In genomic region chr14:84443761-84444160, GRCm38 (mm10) we compare ENCODE assay signal across 8 mouse cellular contexts. TPM values are rescaled to one million over a fixed set of nuclear protein-coding genes. Genes with fewer than 3 reads are reported as not detected.
A peak's percentile ranks its signal among the peaks of the same experiment; 100 is the strongest.
DNase-seq lines count a peak whose midpoint lies in the region; ATAC-seq and TF ChIP-seq lines count a peak whose summit lies in the region.

No protein-coding gene starts in this region.

- H3K4me1 ChIP-seq in heart, postnatal 0 days (ENCODE audit: control insufficient read depth, insufficient read depth) = peaks cover 15% of the 10 kb centered on the region; the same call in 1 of the 2 replicates
- H3K4me1 ChIP-seq in bone marrow macrophage, adult 2 months (ENCODE audit: control insufficient read depth, insufficient read depth, low read length) = no peaks in the 10 kb centered on the region
- H3K4me1 ChIP-seq in hindbrain, embryonic 14.5 days (replicated peaks; ENCODE audit: control insufficient read depth, insufficient read depth, low read length) = 0 out of 2 replicates have a peak, but pooled peaks cover 4% of the 10 kb centered on the region
- peaks cover 7% of the 10 kb centered on the region; the same call in 1 of the 2 replicates for H3K4me1 ChIP-seq in midbrain, embryonic 11.5 days (ENCODE audit: control insufficient read depth, insufficient read depth, low read length)

- TF ChIP-seq POLR2A in bone marrow macrophage, adult 2 months (IDR thresholded peaks at IDR 0.05; ENCODE audit: borderline replicate concordance, low read depth, low read length) = no peak

- no peak for TF ChIP-seq EP300 in heart, postnatal 0 days (IDR thresholded peaks at IDR 0.05; ENCODE audit: low read depth)

- peak overlapping the region; percentile 79 for H3K4me2 ChIP-seq in heart, postnatal 0 days (ENCODE audit: low read depth, low read length)
- peak overlapping the region; percentile 83 for H3K4me2 ChIP-seq in hindbrain, embryonic 14.5 days (replicated peaks)
- peak overlapping the region; percentile 88 for H3K4me2 ChIP-seq in midbrain, embryonic 11.5 days

- under 1% methylated on average over 13 of the region's 13 CpGs for WGBS in heart, postnatal 0 days
- WGBS in hindbrain, embryonic 14.5 days = under 1% methylated on average over 13 of the region's 13 CpGs
- 0% methylated on average over 13 of the region's 13 CpGs for WGBS in midbrain, embryonic 11.5 days

- ATAC-seq in heart, postnatal 0 days (ENCODE audit: insufficient read depth, low read depth) = no peak
- no peak for ATAC-seq in hindbrain, embryonic 14.5 days (ENCODE audit: low FRiP score)
- ATAC-seq in midbrain, embryonic 11.5 days (ENCODE audit: low FRiP score) = no peak
- no peak for ATAC-seq in frontal cortex, adult (ENCODE audit: low TSS enrichment)

- no peak for DNase-seq in heart, postnatal 0 days (ENCODE audit: low spot score)
- DNase-seq in heart, adult 18-20 months = no peak
- no peak for DNase-seq in hindbrain, embryonic 14.5 days (ENCODE audit: low spot score)
- no peak for DNase-seq in midbrain, embryonic 11.5 days (ENCODE audit: low spot score, missing footprints)
- DNase-seq in cerebellum, postnatal 36 days = no peak
- no peak for DNase-seq in adrenal gland, adult (ENCODE audit: inconsistent age in 2 of 2, low spot score in 1 of 2)

- no peaks in the 10 kb centered on the region for H3K36me3 ChIP-seq in heart, postnatal 0 days (replicated peaks; ENCODE audit: control insufficient read depth, insufficient read depth, low read length)
- no peaks in the 10 kb centered on the region for H3K36me3 ChIP-seq in hindbrain, embryonic 14.5 days (replicated peaks; ENCODE audit: control insufficient read depth, insufficient read depth)
- H3K36me3 ChIP-seq in midbrain, embryonic 11.5 days (ENCODE audit: control insufficient read depth, insufficient read depth, low read length) = no peaks in the 10 kb centered on the region

- peak overlapping the region; percentile 20; the same call in 1 of the 2 replicates for H3K27ac ChIP-seq in heart, postnatal 0 days (ENCODE audit: low read depth)
- H3K27ac ChIP-seq in bone marrow macrophage, adult 2 months (ENCODE audit: insufficient read depth, low read depth, low read length) = no peak overlapping the region
- H3K27ac ChIP-seq in hindbrain, embryonic 14.5 days = peak overlapping the region; percentile 72
- no peak overlapping the region for H3K27ac ChIP-seq in midbrain, embryonic 11.5 days (ENCODE audit: low read depth, low read length)

- peaks cover 37% of the 10 kb centered on the region for H3K27me3 ChIP-seq in heart, postnatal 0 days (ENCODE audit: control insufficient read depth, insufficient read depth, low read length)
- peaks cover 6% of the 10 kb centered on the region; the same call in 1 of the 2 replicates for H3K27me3 ChIP-seq in hindbrain, embryonic 14.5 days (ENCODE audit: control insufficient read depth, insufficient read depth, low read length)
- peaks cover 26% of the 10 kb centered on the region for H3K27me3 ChIP-seq in midbrain, embryonic 11.5 days (ENCODE audit: control insufficient read depth, insufficient read depth, low read length)

- peak overlapping the region; percentile 58 for H3K4me3 ChIP-seq in heart, postnatal 0 days (ENCODE audit: low read depth, low read length)
- peak overlapping the region; percentile 53 for H3K4me3 ChIP-seq in bone marrow macrophage, adult 2 months (ENCODE audit: insufficient read depth, low read length)
- peak overlapping the region; percentile 63 for H3K4me3 ChIP-seq in hindbrain, embryonic 14.5 days (replicated peaks; ENCODE audit: low read length)
- peak overlapping the region; percentile 53 for H3K4me3 ChIP-seq in midbrain, embryonic 11.5 days (ENCODE audit: low read depth, low read length)

- no peak for TF ChIP-seq CTCF in heart, postnatal 0 days (IDR thresholded peaks at IDR 0.05; ENCODE audit: low read depth)
- no peak for TF ChIP-seq CTCF in bone marrow macrophage, adult 2 months (IDR thresholded peaks at IDR 0.05; ENCODE audit: low read depth, low read length)

- peak overlapping the region; percentile 43 for H3K9ac ChIP-seq in heart, postnatal 0 days (replicated peaks; ENCODE audit: low read depth, low read length)
- peak overlapping the region; percentile 67 for H3K9ac ChIP-seq in hindbrain, embryonic 14.5 days
- H3K9ac ChIP-seq in midbrain, embryonic 11.5 days (ENCODE audit: low read length) = peak overlapping the region; percentile 44; the same call in 1 of the 2 replicates

- H3K9me3 ChIP-seq in heart, postnatal 0 days (replicated peaks; ENCODE audit: control insufficient read depth, low read length) = no peaks in the 10 kb centered on the region
- no peaks in the 10 kb centered on the region for H3K9me3 ChIP-seq in hindbrain, embryonic 14.5 days (ENCODE audit: control insufficient read depth, low read length)
- no peaks in the 10 kb centered on the region for H3K9me3 ChIP-seq in midbrain, embryonic 11.5 days (ENCODE audit: control insufficient read depth, low read length)

RNA-seq across cellular contexts. Expression of gene Pcdh17, which starts 0.4 kb away (rescaled TPM):
- total RNA-seq in heart, postnatal 0 days (2014; rRNA removed; ENCODE audit: low replicate concordance) = 3.7 and 5.6 TPM in 2 replicates
- 3.7 and 3.9 TPM in 2 replicates for polyA plus RNA-seq in heart, postnatal 0 days (2015; fragmentation: Nextera tagmentation; extraction: Ambion mirVana)
- total RNA-seq in heart, adult 18-20 months (2021) = 1 to 10 TPM; 1.2 TPM
- not detected in 2 replicates for polyA plus RNA-seq in bone marrow macrophage, adult 2 months (2012; ENCODE audit: insufficient read depth, insufficient read length, missing spikeins)
- polyA plus RNA-seq in hindbrain, embryonic 14.5 days (2014; fragmentation: Nextera tagmentation; extraction: Ambion mirVana) = 32.6 and 36.8 TPM in 2 replicates
- polyA plus RNA-seq in midbrain, embryonic 11.5 days (2014; fragmentation: Nextera tagmentation; extraction: Ambion mirVana) = 3.3 and 4.3 TPM in 2 replicates

Comparison
In these comparisons a context has a peak if more than half of its experiments do, and no peak if none do; other contexts are left out.
1. H3K27ac ChIP-seq: peak in heart, postnatal 0 days (single experiment) and hindbrain, embryonic 14.5 days (single experiment); none in bone marrow macrophage, adult 2 months (single experiment) and midbrain, embryonic 11.5 days (single experiment).
2. Peak in every context shown above with its lines, with median percentiles within 50 percentile points of each other: H3K4me2 ChIP-seq, H3K4me3 ChIP-seq and H3K9ac ChIP-seq.